Mouse (Mus musculus) liver (tissue): ENCODE measurements around the gene Pik3c2b.
A peak's percentile ranks its signal among the peaks of the same experiment; 100 is the strongest.

Experiments used
- DNase-seq: peaks from one replicate; pipeline ENCODE4 v3.0.0-alpha.2; 2020; ENCODE audit warnings: mixed read lengths

Gene Pik3c2b

GRCm38 (mm10) chr1:133134881-133135280, 89.4 kb downstream of the Pik3c2b start:
- DNase-seq, result peak; percentile 49

DNA sequence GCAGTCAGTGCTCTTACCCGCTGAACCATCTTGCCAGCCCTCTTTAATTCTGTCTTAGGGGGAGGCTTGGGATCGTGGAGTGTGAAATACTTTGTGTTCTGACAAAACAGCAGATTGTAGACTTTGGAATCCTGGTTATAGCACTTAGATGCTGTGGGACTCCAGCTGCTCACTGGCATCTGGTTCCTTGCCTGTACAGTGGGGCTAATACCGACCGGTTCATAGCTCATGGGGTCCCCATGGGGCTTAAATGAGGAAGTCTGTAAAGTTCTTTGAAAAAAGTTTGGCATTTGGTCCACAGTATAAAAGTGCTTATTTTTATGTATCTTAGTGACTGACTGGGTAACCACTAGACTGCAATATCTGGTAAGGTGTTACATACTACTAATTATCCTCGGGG, 90.3 kb downstream of the Pik3c2b start:
- no peak for DNase-seq

DNA sequence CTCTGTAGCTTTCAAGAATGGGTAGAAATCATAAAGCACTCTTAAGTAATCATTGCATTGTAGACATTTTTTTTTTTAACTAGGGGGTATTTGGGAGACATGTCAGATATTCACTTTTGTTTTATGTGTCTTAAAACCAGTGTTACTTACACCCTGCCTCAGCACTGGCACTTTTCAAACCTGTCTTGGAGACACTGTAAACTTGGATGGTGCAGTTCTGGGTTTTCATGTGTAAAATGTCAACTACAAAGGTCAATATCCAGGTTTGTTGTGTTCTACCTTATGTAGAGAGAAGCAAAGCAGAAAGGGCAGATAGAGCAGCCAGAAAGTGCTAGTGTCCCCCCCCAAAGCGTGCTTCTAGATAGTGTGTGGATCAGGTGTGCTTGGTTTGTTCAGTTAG, 92.9 kb downstream of the Pik3c2b start:
- no peak for DNase-seq

DNA sequence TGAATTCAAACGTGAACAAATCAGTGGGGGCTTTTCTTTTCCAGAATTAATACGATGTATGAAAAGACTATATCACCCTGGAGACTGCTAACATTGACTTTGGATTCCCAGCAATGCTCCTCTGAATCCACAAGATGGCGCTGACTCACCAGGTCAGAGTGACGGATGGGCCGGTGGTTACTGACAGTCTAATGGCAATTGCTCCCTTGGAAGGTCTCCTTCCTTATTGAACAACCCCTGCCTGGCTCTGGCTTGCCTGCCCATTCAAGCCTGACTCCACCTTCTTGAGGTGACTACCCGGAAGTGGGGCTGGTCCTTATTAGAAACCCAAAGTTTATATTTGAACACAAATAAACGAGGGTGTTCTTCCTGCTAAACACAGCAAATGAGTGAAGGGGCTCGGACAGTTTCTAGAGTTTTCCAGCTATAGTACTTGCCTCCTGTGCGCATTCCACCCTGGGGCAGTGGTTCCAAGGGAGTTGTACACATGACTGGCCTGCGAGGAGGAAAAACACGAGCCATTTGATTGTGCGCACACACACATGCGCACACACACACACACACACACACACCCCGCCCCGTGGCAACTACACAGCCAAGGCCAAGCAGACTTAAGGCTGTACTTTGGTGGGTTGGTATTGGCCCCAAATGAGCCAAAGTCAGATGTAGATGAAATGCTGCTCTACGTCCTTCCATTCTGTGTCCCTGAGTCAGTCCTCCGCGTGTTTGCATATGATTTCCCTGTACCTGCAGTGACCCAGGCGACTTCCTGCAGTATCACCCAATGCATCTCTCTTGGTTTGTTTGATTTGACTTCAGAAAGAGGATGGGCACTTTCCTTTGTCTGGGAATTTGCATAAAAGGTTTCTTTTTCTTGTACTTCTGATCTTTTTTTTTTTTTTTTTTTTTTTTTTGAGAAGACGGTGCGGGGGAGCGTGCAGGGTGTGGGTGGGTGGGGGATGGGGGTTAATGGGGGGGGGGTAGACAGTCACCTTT, 100.8 kb downstream of the Pik3c2b start:
- DNase-seq, result peak; percentile 52

DNA sequence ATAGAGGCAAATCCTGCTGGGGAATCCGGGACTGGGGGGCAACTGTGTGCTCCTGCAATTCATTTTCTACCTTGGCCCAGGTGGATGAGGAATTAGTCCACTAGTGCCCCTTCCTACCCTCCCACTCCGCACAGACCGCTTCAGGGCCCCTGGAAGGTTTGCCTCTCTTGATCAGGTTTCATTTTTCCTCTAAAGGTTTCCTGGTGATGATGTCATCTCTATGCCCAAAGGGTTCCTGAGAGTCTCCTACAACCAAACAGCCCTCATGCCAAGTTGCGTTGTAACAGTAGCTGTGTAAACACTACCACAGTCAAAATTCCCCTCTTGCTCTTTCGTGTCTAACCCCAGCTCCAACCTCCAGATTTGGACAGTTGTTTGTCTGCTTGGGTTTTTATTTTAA, 101.9 kb downstream of the Pik3c2b start:
- DNase-seq, result no peak

DNA sequence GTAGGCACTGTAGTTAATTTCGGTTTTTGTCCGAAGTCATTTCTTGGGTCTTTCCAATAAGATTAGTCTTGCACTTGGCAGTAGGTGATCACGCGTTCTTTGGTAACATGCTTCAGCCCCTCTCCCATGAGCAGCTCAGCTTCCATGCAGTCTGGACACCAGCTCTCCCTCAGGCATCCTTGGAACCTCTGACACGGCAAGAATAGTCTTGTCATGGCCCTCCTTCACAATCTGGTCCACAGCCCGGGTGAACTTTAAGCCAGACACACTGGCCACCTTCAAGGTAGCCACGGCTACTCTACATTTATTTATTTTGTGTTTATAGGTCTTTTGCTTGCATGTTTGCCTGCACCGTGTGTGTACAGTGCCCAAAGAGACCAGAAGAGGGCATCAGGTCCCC, 102.7 kb downstream of the Pik3c2b start:
- no peak for DNase-seq

DNA sequence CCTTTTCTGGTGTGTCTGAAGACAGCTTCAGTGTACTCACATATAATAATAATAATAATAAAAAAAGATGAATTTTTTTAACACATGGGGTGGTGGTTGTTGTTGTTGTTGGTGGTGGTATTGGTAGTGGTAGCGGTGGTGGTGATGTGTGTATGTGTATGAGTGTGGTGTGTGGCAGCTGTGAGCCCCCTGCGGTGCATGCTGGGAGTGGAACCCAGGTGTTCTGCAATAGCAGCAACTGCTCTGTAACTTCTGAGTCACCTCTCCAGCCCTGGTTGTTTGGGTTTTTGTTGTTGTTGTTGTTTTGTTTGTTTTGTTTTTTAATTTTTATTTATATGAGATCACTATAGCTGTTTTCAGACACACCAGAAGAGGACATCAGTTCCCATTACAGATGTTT, 105.1 kb downstream of the Pik3c2b start:
- no peak for DNase-seq

- DNase-seq, result no peak
Measured at GRCm38 (mm10) chr1:133152213-133152612, 106.7 kb downstream of the Pik3c2b start.

DNA sequence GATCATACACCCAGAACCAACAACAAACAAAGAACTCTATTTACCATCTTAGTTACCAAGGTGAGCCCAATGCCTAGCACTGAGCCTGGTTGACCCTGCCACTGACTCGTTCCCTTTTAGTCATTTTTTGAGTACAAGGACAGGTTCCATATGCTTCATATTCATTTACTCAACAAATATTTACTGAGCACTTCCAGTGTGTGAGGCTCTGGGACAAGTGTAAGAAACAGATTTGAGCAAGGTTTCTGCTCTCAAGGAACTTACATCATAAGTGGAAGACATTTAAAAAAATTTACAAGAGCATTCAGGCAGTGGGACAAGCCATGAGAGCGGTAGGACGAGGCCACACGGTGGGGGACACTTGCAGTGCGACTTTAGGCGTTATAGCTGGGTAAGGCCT, 109.8 kb downstream of the Pik3c2b start:
- DNase-seq, result no peak
